Mouse (Mus musculus): ENCODE data around the gene 9830107B12Rik.
"Not testable (repeated sequence)": the region's sequence is repeated elsewhere in the genome, so short reads cannot be mapped to it uniquely, and the experiment has no call there.

9830107B12Rik gene

DNA sequence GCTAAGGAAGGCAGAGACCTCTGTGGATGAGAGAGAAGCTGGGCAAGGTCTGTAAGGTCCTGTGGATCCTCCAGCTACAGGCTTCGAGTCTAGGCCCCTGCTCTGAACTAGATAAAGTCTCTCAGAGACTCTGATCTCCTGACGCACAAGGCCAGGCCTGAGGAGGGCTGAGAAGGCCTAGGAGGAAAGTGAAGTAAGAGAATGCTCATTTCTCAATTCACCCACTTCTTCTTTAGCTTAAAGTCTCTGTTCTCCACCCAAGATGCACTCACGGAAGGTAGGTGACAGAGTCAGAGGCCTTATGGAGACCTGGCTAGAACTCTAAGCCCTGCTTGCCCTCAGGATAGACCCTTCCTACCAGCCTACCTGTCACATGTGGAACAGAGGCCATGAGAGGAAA is at the start of gene 9830107B12Rik:
TSS of gene 9830107B12Rik (minus strand) at position 149 of the 400 bp plus-strand sequence.
- no peak for DNase-seq (ENCODE audit: low read depth, low spot score)

DNA sequence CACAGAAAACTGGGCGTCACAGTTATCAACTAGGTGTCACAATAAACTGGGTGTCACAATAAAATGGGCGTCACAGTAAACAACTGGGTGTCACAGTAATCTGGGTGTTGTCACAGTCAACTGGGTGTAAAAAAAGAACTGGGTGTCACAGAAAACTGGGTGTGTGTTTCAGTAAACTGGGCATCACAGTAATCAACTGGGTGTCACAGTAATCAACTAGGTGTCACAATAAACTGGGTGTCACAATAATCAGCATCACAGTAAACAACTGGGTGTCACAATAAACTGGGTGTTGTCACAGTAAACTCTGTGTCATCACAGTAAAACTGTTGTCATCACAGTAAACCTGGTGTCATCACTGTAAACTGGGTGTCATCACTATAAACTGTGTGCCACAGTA is 46.3 kb upstream of the 9830107B12Rik start:
- DNase-seq (ENCODE audit: low read depth, low spot score) = no peak

DNA sequence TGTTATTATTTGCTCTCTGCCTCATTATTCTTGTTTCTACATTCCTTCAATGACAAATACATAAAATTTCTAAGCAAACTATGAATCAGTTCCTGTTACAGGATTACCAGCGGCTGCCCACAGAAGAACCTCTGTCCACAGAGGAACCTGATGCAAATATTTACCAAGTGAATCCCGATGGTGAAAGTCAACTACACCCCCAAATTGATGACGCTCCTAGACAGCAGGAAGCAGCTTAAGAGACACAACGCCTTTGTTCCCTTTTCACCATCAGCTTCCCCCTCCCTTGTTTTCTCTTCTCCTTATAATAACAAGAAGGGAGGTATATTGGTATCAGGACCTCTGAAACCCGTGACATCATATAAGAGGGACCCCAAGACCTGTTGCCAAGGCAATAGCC is 39.2 kb upstream of the 9830107B12Rik start:
- DNase-seq (ENCODE audit: low read depth, low spot score) = peak; percentile 50

DNA sequence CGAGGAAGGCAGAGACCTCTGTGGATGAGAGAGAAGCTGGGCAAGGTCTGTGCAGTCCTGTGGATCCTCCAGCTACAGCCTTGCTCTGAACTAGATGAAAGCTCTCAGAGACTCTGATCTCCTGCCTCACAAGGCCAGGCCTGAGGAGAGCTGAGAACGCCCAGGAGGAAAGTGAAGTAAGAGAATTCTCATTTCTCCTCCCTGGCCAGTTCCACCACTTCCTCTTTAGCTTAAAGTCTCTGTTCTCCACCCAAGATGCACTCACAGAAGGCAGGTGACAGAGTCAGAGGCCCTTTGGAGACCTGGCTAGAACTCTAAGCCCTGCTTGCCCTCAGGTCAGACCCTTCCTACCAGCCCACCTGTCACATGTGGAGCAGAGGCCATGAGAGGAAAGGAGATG is 21.0 kb upstream of the 9830107B12Rik start, which contains the start of gene A530064D06Rik:
TSS of gene A530064D06Rik (minus strand) at position 173 of the 400 bp plus-strand sequence.
- DNase-seq (ENCODE audit: low read depth, low spot score) = not testable (repeated sequence)

DNA sequence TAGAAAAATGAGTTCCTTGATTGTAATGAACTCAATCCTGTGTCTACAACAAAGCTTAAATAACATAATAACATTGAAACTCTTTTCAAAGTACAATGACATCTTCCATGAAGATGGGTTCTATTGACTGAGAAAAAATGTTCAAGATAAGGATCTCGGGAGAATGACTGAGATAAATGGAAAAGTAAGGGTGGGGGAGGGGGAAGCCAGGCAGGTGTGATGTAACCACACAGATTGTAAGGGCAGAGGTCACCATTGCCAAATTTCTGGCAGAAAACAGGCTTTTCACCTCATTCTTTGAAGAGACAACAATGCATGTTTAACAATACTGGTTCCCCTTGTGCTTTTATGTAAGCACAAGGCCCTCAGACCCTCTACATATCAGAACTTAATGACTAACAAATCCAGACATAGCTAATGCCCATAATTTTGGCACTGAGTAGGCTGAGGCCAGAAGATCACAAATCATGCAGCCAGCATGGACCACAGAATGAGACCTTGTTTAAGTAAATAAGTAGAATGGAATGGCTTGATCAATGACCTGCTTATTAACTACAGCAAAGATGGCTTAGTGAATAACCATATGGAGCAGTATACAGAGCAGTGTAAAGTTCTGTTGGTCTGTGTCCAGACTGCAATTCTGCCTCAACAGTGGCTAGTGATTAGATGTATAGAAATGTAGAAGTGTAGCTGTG is 11.5 kb upstream of the 9830107B12Rik start:
- no peak for DNase-seq (ENCODE audit: low read depth, low spot score)

DNA sequence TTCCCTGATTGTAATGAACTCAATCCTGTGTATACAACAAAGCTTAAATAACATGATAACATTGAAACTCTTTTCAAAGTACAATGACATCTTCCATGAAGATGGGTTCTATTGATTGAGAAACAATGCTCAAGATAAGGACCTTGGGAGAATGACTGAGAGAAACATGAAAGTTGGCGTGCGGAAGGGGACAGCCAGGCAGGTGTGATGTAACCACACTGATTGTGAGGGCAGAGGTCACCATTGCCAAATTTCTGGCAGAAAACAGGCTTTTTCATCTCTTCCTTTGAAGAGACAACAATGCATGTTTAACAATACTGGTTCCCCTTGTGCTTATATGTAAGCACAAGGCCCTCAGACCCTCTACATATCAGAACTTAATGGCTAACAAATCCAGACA is 13.3 kb downstream of the 9830107B12Rik start:
- no peak for DNase-seq (ENCODE audit: low read depth, low spot score)

DNA sequence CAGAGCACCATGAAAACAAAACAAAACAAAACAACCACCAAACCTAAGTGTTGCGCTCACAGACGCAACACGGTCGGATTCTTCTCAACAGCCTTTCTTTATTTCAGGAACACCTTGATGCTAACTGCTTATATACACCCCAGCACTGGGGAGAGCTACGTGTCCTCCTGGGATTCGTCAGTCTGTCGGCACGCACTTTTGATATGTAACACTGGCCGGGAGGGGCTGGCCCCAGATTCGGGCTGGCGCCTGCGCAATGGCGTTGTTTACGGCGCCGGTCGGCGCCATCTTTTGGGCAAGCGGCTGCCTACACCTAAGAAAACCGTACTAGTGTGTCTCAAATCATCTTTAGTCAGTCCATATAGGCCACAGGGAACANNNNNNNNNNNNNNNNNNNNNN is 25.6 kb downstream of the 9830107B12Rik start:
- no peak for DNase-seq (ENCODE audit: low read depth, low spot score)

DNA sequence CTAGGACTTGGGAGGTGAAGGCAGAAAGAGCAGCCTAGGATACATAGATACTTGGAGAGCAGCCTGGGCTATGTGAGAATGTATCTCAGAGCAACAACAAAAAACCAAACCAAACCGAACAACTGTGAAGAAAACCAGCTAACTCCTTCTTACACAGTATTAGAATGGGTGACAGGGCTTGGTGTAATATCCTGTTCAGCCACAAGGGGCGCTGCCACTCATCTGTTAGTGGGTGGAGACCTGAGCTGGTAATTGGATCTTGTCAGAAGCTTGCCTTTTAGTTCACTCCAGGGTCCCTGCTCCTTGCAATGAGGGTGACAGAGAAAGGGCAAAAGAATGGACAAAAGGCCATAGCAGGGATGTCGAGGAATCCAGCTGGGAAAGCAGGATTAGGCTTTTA is 26.4 kb downstream of the 9830107B12Rik start:
- DNase-seq (ENCODE audit: low read depth, low spot score) = peak; percentile 84

DNA sequence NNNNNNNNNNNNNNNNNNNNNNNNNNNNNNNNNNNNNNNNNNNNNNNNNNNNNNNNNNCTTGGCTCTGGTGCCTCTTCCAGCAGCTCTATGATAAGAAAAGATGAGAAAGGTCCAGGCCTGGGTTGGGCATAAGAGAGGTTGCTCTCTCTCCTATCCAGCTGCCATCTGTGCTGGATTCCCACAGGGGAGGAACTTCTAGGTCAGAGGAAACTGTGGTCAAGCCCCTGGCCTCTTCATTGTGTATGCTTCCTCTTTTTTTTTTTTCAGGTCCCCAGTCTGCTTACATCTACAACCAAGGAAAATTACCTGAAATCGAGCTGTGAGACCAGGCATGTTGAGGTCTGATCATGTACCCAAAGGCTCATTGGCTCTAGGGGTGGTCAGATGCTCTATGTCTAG is 27.5 kb downstream of the 9830107B12Rik start:
- no peak for DNase-seq (ENCODE audit: low read depth, low spot score)

DNA sequence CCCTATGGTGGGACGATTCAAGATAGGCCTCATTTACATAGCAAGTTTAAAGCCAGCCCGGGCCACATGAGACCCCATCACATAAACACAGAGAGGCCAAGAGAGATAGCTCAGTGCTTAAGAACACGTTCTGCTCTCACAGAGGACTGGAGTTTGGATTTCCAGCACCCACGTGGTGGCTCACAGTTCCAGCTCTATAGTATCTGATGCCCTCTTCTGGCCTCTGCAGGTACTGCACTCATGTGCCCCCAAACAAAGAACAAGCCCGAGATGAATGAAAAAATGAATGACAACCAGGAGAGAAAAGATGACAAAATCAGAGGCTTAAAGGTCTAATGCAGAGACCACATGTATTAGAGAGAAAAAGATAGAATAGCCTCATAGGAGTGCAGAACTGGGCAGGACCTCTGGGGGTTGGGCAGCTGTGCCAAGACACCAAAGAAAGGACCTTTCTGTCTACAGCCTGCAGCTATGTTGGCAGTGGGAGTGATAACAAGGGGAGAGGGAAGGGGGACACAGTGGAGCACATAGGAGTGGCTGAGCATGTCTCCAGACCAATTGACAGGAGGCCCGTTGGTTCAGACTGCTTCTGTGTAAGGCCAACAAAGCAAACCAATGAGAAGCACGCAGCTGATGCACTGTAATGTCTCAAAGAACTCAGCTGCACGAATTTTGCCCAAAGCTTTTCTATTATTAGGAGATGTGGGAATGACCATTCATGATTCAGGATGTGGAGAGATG is 35.4 kb downstream of the 9830107B12Rik start:
- DNase-seq (ENCODE audit: low read depth, low spot score) = peak; percentile 44

DNA sequence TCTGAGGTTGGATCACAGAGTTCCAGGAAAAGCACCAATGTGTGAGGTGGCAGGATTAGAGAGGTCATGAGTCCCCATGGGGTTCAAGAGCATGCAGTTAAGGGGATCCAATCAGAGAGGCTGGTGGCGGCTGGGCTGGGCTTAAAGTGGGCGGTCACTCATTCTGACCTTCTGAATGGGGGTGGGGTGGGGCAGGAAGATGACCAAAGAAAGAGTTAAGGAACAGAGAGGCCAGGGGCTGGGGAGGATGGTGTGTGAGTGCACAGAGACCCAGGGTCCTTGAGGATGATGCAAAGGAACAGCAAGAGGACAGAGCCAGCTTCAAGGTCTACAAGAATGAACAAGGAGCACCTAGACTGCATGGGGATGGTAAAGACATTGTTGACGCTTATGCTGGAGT is 37.5 kb downstream of the 9830107B12Rik start:
- DNase-seq (ENCODE audit: low read depth, low spot score) = no peak

DNA sequence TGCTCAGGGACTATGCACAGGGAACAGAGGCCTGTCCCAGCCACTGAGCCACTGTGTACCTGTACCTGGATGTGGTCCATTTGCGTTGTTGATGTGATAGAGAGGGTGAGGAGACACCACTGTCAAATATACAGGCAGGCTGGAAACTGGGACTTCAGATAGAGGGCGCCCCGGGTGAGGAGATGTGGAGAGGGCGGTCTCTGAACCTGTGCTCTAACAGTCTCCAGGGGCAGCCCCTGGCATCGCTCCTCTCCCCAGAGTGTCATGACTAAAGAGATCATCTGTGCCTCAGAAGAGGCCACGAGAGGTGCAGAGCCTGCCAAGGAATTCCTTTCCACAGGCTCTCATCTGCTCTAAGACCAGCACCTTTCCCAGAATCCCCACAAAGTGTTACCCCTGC is 38.2 kb downstream of the 9830107B12Rik start:
- no peak for DNase-seq (ENCODE audit: low read depth, low spot score)

DNA sequence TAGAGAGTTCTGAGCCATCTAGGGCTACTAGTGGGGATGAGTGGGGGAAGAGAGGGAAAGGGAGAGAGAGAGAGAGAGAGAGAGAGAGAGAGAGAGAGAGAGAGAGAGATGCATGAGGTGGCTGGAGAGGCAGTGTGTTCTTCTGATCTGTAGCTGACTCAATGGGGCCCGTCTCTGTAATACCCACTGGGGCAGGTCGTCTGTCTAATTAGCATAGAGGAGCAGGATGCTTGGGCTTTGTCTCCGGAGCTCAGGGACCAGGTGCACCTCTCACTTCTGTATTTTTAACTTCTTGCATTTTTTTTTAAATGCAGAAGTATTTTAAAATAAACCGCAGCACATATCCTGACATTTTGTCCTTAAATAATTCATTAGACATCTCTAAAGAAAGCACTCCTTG is 38.7 kb downstream of the 9830107B12Rik start:
- no peak for DNase-seq (ENCODE audit: low read depth, low spot score)

DNA sequence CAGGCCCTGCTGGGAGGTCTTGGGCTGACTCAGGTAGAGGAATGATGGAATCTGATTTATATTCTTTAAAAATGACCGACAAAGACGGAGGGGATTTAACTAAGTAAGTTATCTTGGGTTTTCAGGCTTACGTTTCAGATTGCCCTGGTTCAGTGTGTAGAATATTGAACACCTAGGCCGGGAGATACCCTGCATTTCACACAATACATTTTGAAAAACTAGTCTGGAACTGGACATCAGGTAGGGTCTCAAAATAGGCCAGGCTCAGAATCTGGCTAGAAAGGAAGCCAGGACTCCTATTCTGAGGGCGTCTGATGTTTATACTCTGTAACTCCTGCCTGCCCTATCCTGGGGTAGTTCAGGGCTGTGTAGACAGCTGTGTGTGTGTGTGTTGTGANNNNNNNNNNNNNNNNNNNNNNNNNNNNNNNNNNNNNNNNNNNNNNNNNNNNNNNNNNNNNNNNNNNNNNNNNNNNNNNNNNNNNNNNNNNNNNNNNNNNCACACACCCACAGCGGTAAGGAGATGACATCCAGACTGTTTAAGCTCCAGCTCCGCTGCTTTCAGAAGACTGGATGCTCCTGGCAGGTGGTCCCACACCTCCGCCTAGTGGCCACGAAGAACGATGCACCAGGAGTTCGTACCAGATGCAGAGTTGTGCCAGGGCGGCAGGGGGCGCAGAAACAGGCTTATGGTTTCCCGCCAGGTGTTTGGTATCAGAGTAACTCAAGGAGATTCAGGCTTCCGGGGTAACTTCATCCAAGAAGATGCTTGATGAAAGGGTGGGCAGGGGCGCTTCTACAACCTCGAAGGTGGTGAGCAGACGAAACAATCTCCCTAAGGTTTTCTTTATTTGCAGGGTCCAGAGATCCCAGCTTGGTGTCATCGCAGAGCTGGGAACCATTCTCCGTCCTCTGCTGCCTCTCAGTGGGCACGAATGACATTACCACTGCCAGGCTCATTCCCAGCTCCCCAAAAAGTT is 45.3 kb downstream of the 9830107B12Rik start:
- DNase-seq (ENCODE audit: low read depth, low spot score) = peak; percentile 85

DNA sequence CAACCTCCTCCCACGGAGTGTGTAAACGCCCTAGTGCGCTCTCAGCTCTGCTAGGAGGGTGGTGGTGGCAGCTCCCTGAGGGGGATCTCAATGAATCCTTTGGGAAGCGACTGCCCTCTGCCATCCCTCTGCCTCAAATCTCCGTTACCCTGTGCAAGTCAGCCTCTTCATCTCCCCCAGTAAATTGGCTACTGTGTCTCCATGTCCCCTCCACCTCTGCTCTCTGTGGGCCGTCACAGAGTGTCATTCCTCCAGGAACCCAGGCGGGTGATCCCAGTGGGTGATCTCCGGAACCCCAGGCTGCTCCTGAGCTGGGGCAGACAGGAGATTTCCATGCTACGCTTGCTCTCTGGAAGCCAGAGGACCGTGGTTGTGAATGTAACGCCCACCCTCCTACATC is 46.8 kb downstream of the 9830107B12Rik start:
- DNase-seq (ENCODE audit: low read depth, low spot score) = no peak

DNA sequence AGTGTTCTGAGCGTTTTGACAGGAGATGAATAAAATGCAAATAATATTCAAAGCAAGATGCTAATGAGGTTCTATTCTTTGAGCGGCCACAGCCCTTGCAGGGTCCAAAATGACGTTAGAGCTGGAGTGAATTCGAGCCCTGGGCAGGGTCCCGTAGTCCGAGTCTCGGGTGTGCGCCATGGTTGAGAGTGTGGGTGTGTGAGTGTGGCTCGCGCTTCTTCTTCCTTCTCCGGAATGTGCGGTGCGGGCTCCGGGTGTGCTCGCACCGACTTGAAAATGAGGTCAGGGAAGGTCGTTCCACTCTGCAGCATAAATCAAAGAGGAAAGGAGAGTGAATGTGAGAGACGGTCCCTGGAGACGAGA is 47.6 kb downstream of the 9830107B12Rik start:
- no peak for DNase-seq (ENCODE audit: low read depth, low spot score)

DNA sequence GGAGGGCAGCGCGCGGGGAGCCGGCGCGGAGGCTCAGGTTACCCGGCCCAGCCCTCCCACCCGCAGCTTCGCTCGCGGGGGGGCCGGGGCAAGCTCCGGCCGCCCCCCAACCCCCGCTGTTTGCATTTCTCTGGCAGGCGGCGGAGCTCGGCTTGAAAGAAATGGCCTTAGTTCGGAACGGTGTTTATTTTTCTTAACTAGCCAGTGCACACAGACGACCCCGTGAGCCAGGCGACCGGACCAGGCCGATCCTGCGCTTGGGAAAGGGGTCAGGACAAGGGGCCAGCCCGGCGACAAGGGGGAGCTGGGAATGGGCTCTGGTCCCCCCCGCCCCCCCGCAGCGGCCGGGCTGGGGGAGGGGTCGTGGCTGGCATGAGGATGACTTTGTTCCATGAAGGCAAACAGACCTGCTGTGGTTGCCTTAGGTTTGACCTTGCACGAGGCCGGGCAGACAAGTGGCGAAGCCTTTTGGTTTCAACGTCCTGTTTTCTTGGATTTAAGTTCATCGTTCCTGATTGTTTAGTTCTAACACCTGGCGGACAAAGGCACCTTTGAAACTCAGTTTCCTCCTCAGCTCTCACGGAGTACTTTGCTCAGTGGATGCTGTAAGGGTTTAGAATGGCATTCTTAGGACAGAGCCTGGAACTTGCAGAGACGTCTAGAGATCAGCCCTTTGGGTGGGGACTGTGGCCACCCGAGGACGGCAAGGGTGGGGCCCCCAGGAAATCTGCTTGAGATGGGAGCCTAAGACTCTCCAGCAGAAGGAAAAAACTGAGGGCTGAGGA is 48.1 kb downstream of the 9830107B12Rik start:
- no peak for DNase-seq (ENCODE audit: low read depth, low spot score)

DNA sequence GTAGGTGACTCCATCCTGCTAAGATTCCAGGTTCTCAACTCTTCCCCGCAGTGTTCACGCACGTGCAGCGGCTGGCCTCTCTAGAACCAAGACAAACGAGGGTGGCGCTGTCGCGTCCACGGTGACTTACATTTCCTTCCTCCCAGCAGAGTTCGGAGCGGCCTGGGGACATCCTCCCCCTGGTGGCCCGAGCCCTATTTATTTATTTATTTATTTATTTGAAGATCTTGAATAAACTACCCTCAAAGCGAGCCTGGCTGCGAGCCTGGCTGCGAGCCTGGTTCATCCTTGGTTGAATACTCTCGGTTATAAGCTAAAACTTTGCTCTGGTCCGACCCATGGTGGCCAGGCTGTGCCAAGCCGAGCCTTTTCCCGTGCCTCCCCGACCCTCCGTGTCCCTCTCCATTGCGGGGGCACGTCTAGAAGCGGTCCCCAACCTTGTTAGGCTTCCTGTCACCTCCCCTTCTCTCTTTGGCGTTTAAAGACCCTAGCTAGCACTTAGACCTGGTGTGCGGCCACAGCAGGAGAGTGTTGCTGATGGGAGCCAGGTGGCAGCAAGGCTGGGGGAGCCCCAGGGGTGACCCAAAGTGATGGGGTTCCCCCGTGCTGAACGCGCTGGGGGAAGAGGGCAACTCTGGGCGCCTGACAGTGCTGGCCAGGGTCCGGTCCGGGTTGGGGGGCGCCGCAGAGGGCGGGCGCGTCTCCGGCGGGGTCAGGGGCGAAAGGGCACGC is 48.9 kb downstream of the 9830107B12Rik start:
- DNase-seq (ENCODE audit: low read depth, low spot score) = no peak

DNA sequence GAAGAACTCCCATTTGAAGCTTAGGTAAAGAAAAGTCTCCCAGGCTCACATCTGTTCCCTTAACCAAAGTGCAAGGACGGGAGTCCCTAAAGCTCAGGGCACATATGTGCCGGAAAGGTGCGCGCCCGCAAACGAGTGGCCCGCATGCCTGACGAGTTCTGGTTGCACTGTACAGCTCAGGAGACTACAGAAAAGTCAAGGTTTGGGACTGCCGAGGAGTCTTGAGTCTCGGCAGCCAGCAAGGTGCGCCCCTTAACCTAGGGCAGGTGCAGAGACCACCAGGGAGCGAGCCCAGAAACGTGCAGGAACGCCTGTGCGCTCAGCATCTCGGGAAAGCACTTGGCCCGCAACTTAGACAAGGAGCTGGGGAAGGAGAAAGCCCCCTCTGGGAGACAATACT is 49.7 kb downstream of the 9830107B12Rik start:
- no peak for DNase-seq (ENCODE audit: low read depth, low spot score)

DNA sequence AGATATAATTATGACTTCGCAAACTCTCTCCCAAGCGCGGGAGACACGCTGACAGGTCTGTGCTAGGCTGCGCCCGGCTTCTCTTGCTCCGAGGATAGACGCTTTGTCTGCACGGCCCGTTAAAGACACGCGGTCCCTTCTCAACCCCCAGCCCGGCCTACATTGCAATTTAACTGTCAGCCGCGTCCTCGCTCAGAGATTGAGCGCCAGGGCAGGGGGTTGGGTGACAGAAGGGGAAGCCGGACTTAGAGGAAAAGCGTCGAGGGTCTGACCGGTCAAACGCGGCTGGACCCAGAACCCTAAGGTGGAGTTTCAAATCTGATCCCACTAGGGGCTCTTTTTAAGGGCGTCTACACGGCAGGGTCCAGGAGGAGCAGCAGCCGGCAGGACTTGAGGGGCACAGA is 50.3 kb downstream of the 9830107B12Rik start:
- no peak for DNase-seq (ENCODE audit: low read depth, low spot score)
